Mouse (Mus musculus) CD4-positive, CD25-positive, alpha-beta regulatory T cell, adult 4 months (primary cell): ENCODE measurements at regions not wholly inside any gene's neighbourhood (a gene's known extent, or its start where the extent isn't known, plus 50 kb on each side); places are given as distances from the start of the nearest gene placed in this dataset.

Experiments
- ATAC-seq: one replicate; pipeline ENCODE4 v1.8.0; 2017

GRCm38 (mm10) chr13:6461363-6461762, 86.6 kb upstream of the Pitrm1 start:
- ATAC-seq = no peak

GRCm38 (mm10) chr13:6465911-6466419, 82.0 kb upstream of the Pitrm1 start:
- no peak for ATAC-seq

GRCm38 (mm10) chr13:6469446-6470227, 78.3 kb upstream of the Pitrm1 start:
- peak; percentile 71 for ATAC-seq

- ATAC-seq = no peak
Observed at GRCm38 (mm10) chr13:6470286-6471103, 77.5 kb upstream of the Pitrm1 start.

GRCm38 (mm10) chr13:6471643-6472042, 76.3 kb upstream of the Pitrm1 start:
- peak; percentile 83 for ATAC-seq

- no peak for ATAC-seq
Observed at GRCm38 (mm10) chr13:6473401-6474190, 74.4 kb upstream of the Pitrm1 start.

- no peak for ATAC-seq
Observed at GRCm38 (mm10) chr13:6479667-6480066, 68.3 kb upstream of the Pitrm1 start.

- ATAC-seq = no peak
Observed at GRCm38 (mm10) chr13:6484418-6484817, 63.5 kb upstream of the Pitrm1 start.

GRCm38 (mm10) chr13:6487837-6488236, 60.1 kb upstream of the Pitrm1 start:
- ATAC-seq = peak; percentile 58

GRCm38 (mm10) chr13:6492916-6493619, 54.9 kb upstream of the Pitrm1 start:
- ATAC-seq = no peak
